Mouse (Mus musculus): ENCODE measurements around the gene Myo1a. TPM values are rescaled to one million over a fixed set of nuclear protein-coding genes. Genes with fewer than 3 reads are reported as not detected.
A peak's percentile ranks its signal among the peaks of the same experiment; 100 is the strongest.
"Not testable (repeated sequence)": the region's sequence is repeated elsewhere in the genome, so short reads cannot be mapped to it uniquely, and the experiment has no call there.

Myo1a gene
- polyA plus RNA-seq, 1 experiment from 2014 or later = 0.37 TPM

DNA sequence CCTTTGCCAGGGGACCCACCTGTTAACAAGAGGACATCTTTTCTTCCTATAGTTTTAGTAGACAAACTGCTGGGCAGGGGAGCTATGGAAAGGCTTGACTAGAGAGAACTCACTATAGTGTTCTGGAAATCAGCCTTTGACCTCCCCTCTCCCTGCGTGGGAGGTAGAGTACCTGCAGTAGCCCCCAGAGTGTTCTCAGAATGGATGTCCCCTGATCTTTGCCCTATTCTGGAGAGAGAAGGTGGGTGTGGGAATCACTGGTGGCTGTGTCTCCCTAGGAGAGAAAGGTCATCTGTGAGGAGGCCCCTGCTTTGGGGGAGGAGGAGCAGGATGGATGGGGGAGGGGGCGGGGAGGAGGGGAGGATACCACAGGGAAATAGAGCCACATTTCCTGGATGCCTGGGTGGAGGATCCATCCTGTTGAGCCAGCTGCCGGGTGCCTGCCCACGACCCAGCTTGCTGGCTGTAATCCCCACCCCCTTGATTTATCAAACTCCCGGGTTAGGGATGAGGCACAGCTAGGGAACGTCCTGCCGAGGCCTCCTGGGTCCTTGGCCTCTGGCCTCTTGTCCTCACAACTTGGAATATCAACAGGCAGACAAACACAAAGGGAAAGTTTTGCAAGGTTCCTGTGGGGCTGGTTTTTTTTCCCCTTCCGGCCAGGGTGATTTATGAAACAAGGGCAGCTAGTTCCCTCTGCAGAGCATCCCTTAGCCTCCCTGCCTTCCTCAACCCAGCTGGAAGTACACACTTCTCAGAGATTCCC lies 44.1 kb downstream of the Myo1a start:
- Histone ChIP-seq H3K4me2 (replicated peaks) (no peak overlapping the region; the same call in 1 of the 2 replicates), H3K4me1 (replicated peaks; ENCODE audit: control insufficient read depth, insufficient read depth, low read length) (0 out of 2 replicates have a peak, but pooled peaks cover 8% of the 10 kb centered on the region), H3K27me3 (ENCODE audit: control insufficient read depth, insufficient read depth, low read length) (no peaks in the 10 kb centered on the region), H3K36me3 (replicated peaks; ENCODE audit: control insufficient read depth, insufficient read depth) (peaks cover 39% of the 10 kb centered on the region), H3K9me3 (ENCODE audit: control insufficient read depth, low read length) (no peaks in the 10 kb centered on the region), H3K9ac (no peak overlapping the region), H3K4me3 (replicated peaks; ENCODE audit: low read length) (no peak overlapping the region), H3K27ac (no peak overlapping the region)
- DNase-seq (ENCODE audit: low spot score) (no peak), ATAC-seq (ENCODE audit: low FRiP score) (no peak)
- WGBS = 4% methylated on average over 7 of the region's 8 CpGs

- Histone ChIP-seq H3K4me1 (replicated peaks; ENCODE audit: control insufficient read depth, insufficient read depth, low read length) (0 out of 2 replicates have a peak, but pooled peaks cover 8% of the 10 kb centered on the region), H3K27ac (no peak overlapping the region), H3K4me3 (replicated peaks; ENCODE audit: low read length) (peak overlapping the region; percentile 17; the same call in 1 of the 2 replicates), H3K36me3 (replicated peaks; ENCODE audit: control insufficient read depth, insufficient read depth) (peaks cover 27% of the 10 kb centered on the region), H3K9me3 (ENCODE audit: control insufficient read depth, low read length) (no peaks in the 10 kb centered on the region), H3K9ac (peak overlapping the region; percentile 29), H3K27me3 (ENCODE audit: control insufficient read depth, insufficient read depth, low read length) (no peaks in the 10 kb centered on the region), H3K4me2 (replicated peaks) (peak overlapping the region; percentile 41)
- DNase-seq (ENCODE audit: low spot score) (no peak), ATAC-seq (ENCODE audit: low FRiP score) (peak; percentile 31; the same call in 1 of the 2 replicates)
- WGBS = 51% methylated on average over 24 of the region's 24 CpGs
Measured at GRCm38 (mm10) chr10:127750136-127750777, 45.3 kb downstream of the Myo1a start.

- WGBS = 60% methylated on average over 8 of the region's 8 CpGs
- H3K36me3 ChIP-seq (replicated peaks; ENCODE audit: control insufficient read depth, insufficient read depth) = peaks cover 16% of the 10 kb centered on the region
- ATAC-seq (ENCODE audit: low FRiP score) (no peak), DNase-seq (ENCODE audit: low spot score) (no peak)
- no peaks in the 10 kb centered on the region for H3K9me3 ChIP-seq (ENCODE audit: control insufficient read depth, low read length)
- no peak within 1 kb of the TSS for H3K27ac ChIP-seq
- H3K9ac ChIP-seq = peak within 1 kb of the TSS; percentile 29; the same call in 1 of the 2 replicates
- no peak within 1 kb of the TSS for H3K4me3 ChIP-seq (replicated peaks; ENCODE audit: low read length)
- no peaks in the 10 kb centered on the region for H3K27me3 ChIP-seq (ENCODE audit: control insufficient read depth, insufficient read depth, low read length)
- H3K4me2 ChIP-seq (replicated peaks) = peak within 1 kb of the TSS; percentile 41
- 0 out of 2 replicates have a peak, but pooled peaks cover 8% of the 10 kb centered on the region for H3K4me1 ChIP-seq (replicated peaks; ENCODE audit: control insufficient read depth, insufficient read depth, low read length)
Measured at GRCm38 (mm10) chr10:127751548-127751947, 46.6 kb downstream of the Myo1a start, which contains the start of gene Gpr182. Gene Gpr182 (minus strand): TSS chr10:127751732.

- no peak overlapping the region for H3K27ac ChIP-seq
- no peak overlapping the region for H3K4me2 ChIP-seq (replicated peaks)
- H3K9ac ChIP-seq = no peak overlapping the region
- DNase-seq (ENCODE audit: low spot score) (no peak), ATAC-seq (ENCODE audit: low FRiP score) (no peak)
- H3K9me3 ChIP-seq (ENCODE audit: control insufficient read depth, low read length) = no peaks in the 10 kb centered on the region
- 81% methylated on average over 6 of the region's 6 CpGs for WGBS
- no peaks in the 10 kb centered on the region for H3K27me3 ChIP-seq (ENCODE audit: control insufficient read depth, insufficient read depth, low read length)
- no peaks in the 10 kb centered on the region for H3K4me1 ChIP-seq (replicated peaks; ENCODE audit: control insufficient read depth, insufficient read depth, low read length)
- no peaks in the 10 kb centered on the region for H3K36me3 ChIP-seq (replicated peaks; ENCODE audit: control insufficient read depth, insufficient read depth)
- no peak overlapping the region for H3K4me3 ChIP-seq (replicated peaks; ENCODE audit: low read length)
Measured at GRCm38 (mm10) chr10:127754566-127755166, 49.7 kb downstream of the Myo1a start.

GRCm38 (mm10) chr10:127755246-127755645 lies 50.3 kb downstream of the Myo1a start:
- ATAC-seq (ENCODE audit: low FRiP score) (no peak), DNase-seq (ENCODE audit: low spot score) (no peak)
- no peak overlapping the region for H3K4me3 ChIP-seq (replicated peaks; ENCODE audit: low read length)
- WGBS = 84% methylated on average over 3 of the region's 3 CpGs
- no peak overlapping the region for H3K9ac ChIP-seq
- no peaks in the 10 kb centered on the region for H3K36me3 ChIP-seq (replicated peaks; ENCODE audit: control insufficient read depth, insufficient read depth)
- no peaks in the 10 kb centered on the region for H3K4me1 ChIP-seq (replicated peaks; ENCODE audit: control insufficient read depth, insufficient read depth, low read length)
- no peak overlapping the region for H3K27ac ChIP-seq
- H3K27me3 ChIP-seq (ENCODE audit: control insufficient read depth, insufficient read depth, low read length) = no peaks in the 10 kb centered on the region
- no peak overlapping the region for H3K4me2 ChIP-seq (replicated peaks)
- H3K9me3 ChIP-seq (ENCODE audit: control insufficient read depth, low read length) = no peaks in the 10 kb centered on the region

DNA sequence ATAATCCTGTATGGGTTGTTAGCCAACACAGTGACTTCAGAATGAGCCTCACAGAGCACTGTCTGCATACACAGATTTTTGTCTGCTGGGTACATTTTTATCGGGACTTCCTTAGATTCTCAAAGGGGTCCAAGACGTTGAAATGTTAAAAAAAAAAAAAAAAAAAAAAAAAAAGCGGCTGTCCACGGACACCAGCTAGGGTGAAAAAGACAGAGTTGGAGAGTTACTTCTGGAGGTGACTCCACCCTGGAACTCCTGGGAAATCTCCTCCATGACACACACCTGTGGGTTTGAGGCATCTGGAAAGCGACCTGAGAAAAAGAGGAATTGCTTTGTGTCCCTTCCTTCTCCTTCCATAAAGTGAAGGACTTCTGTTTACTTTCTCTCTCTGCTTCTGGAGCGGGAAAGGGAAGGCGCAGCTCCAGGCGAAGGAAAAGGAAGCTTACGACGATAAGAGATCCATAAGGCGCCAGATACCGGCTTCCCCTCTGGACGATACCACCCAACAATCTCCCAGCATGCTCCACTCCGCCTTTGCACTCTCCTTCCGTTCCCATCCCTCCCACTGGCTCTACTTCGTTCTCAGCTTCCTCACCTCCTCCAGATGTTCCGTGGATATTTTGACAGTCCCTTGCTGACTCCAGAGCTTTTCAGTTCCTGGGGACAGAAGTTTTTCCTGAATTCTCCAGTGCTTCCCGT lies 50.9 kb downstream of the Myo1a start:
- ATAC-seq (ENCODE audit: low FRiP score) = no peak
- no peak for DNase-seq (ENCODE audit: low spot score)
- Histone ChIP-seq H3K4me1 (replicated peaks; ENCODE audit: control insufficient read depth, insufficient read depth, low read length) (no peaks in the 10 kb centered on the region), H3K27ac (no peak overlapping the region), H3K27me3 (ENCODE audit: control insufficient read depth, insufficient read depth, low read length) (no peaks in the 10 kb centered on the region), H3K36me3 (replicated peaks; ENCODE audit: control insufficient read depth, insufficient read depth) (no peaks in the 10 kb centered on the region), H3K4me3 (replicated peaks; ENCODE audit: low read length) (no peak overlapping the region), H3K9ac (no peak overlapping the region), H3K9me3 (ENCODE audit: control insufficient read depth, low read length) (no peaks in the 10 kb centered on the region), H3K4me2 (replicated peaks) (peak overlapping the region; percentile 36)
- 55% methylated on average over 18 of the region's 18 CpGs for WGBS

GRCm38 (mm10) chr10:127759181-127760110 lies 54.5 kb downstream of the Myo1a start, which contains the start of the genes Rdh1 and Rdh16f1:
Gene Rdh1 (plus strand): TSS chr10:127759721.
Gene Rdh16f1 (plus strand): TSS chr10:127759787.
- Histone ChIP-seq H3K9me3 (ENCODE audit: control insufficient read depth, low read length) (no peaks in the 10 kb centered on the region), H3K36me3 (replicated peaks; ENCODE audit: control insufficient read depth, insufficient read depth) (no peaks in the 10 kb centered on the region), H3K4me1 (replicated peaks; ENCODE audit: control insufficient read depth, insufficient read depth, low read length) (no peaks in the 10 kb centered on the region), H3K4me3 (replicated peaks; ENCODE audit: low read length) (no peak within 1 kb of the TSS), H3K27ac (no peak within 1 kb of the TSS), H3K9ac (no peak within 1 kb of the TSS), H3K4me2 (replicated peaks) (no peak within 1 kb of the TSS), H3K27me3 (ENCODE audit: control insufficient read depth, insufficient read depth, low read length) (no peaks in the 10 kb centered on the region)
- DNase-seq (ENCODE audit: low spot score) (no peak), ATAC-seq (ENCODE audit: low FRiP score) (no peak)
- 80% methylated on average over 9 of the region's 9 CpGs for WGBS

- not testable (repeated sequence) for H3K9ac ChIP-seq; H3K36me3 ChIP-seq (replicated peaks; ENCODE audit: control insufficient read depth, insufficient read depth); H3K4me2 ChIP-seq (replicated peaks); H3K27me3 ChIP-seq (ENCODE audit: control insufficient read depth, insufficient read depth, low read length); H3K9me3 ChIP-seq (ENCODE audit: control insufficient read depth, low read length); DNase-seq (ENCODE audit: low spot score); H3K4me1 ChIP-seq (replicated peaks; ENCODE audit: control insufficient read depth, insufficient read depth, low read length); H3K27ac ChIP-seq; H3K4me3 ChIP-seq (replicated peaks; ENCODE audit: low read length); ATAC-seq (ENCODE audit: low FRiP score)
- 91% methylated on average over 10 of the region's 10 CpGs for WGBS
Measured at GRCm38 (mm10) chr10:127762926-127763325, 58.0 kb downstream of the Myo1a start.
